Mouse (Mus musculus) hindbrain, embryonic 14.5 days (tissue): ENCODE results near the gene 4932438H23Rik. TPM values are rescaled to one million over a fixed set of nuclear protein-coding genes. Genes with fewer than 3 reads are reported as not detected.

Experiments
- ATAC-seq: fragments of 200-750 bp; cut with Nextera tagmentation; 2 replicates; pipeline ENCODE4 v1.8.0; 2017; ENCODE audit warnings: moderate number of reproducible peaks, mild to moderate bottlenecking, moderate TSS enrichment, moderate library complexity; ENCODE audit not compliant: low FRiP score
- DNase-seq: peaks from one replicate; pipeline ENCODE4 v3.0.0-alpha.2; 2015; ENCODE audit warnings: low spot score
- H3K27ac ChIP-seq: fragments of 300-500 bp; sonication (generic); 2 replicates; pipeline ENCODE4 v1.5.1; 2014; ENCODE audit warnings: mild to moderate bottlenecking, moderate library complexity
- H3K27me3 ChIP-seq: fragments of 300-500 bp; sonication (generic); 2 replicates; pipeline ENCODE4 v1.6.1; 2014; ENCODE audit warnings: mild to moderate bottlenecking, low read length, mixed read lengths; ENCODE audit not compliant: control insufficient read depth, insufficient read depth
- H3K36me3 ChIP-seq: fragments of 300-500 bp; sonication (generic); replicated peaks from 2 replicates; pipeline ENCODE4 v1.6.1; 2014; ENCODE audit not compliant: control insufficient read depth, insufficient read depth
- H3K4me1 ChIP-seq: fragments of 300-500 bp; sonication (generic); replicated peaks from 2 replicates; pipeline ENCODE4 v1.6.1; 2014; ENCODE audit warnings: antibody characterized with exemption, low read length, mixed read lengths; ENCODE audit not compliant: control insufficient read depth, insufficient read depth
- H3K4me2 ChIP-seq: fragments of 300-500 bp; sonication (generic); replicated peaks from 2 replicates; pipeline ENCODE4 v1.6.1; 2014; ENCODE audit warnings: mild to moderate bottlenecking, moderate library complexity
- H3K4me3 ChIP-seq: fragments of 300-500 bp; sonication (generic); replicated peaks from 2 replicates; pipeline ENCODE4 v1.5.1; 2014; ENCODE audit warnings: mild to moderate bottlenecking, low read length
- H3K9ac ChIP-seq: fragments of 300-500 bp; sonication (generic); 2 replicates; pipeline ENCODE4 v1.6.1; 2014
- H3K9me3 ChIP-seq: fragments of 300-500 bp; sonication (generic); 2 replicates; pipeline ENCODE4 v1.6.1; 2016; ENCODE audit warnings: low read length; ENCODE audit not compliant: control insufficient read depth
- WGBS: fragments of 180-500 bp; shearing (Covaris S2); extraction: QIAGEN DNeasy Blood & Tissue Kit; methylation state at CpG from one replicate; pipeline ENCODE4 v1.1.7; 2014; 5-methylcytosine and 5-hydroxymethylcytosine counted together
- polyA plus RNA-seq: library from polyadenylated mRNA; unstranded; fragments of >200 nt; fragmentation: Nextera tagmentation; extraction: Ambion mirVana; gene quantifications from 2 replicates; pipeline ENCODE4 v1.2.1, GENCODE M21; 2014

The 4932438H23Rik gene
- polyA plus RNA-seq, 1 experiment from 2014 or later: 0.76 TPM

DNA sequence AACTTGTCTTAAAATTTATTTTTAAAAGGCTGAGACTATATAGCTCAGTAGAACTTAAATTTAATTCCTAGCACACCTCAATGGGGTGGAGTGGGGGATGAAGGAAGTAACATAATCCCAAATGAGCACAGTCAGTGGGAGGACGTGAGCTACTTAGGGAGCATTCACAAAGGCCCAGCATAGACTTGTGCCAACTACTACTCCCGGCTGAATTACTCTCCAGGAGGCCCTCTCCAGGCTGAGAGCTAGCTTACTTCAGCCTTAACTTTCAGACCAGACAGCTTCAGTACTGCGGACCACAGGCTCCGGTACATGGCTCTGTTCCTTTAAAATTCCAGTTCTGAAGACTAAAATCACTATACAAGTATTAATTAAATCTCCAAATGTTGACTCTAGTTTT lies 68.6 kb downstream of the 4932438H23Rik start:
- Histone ChIP-seq H3K4me3 (no peak overlapping the region), H3K27me3 (no peaks in the 10 kb centered on the region), H3K4me1 (no peaks in the 10 kb centered on the region), H3K36me3 (peaks cover 95% of the 10 kb centered on the region), H3K27ac (no peak overlapping the region), H3K9ac (no peak overlapping the region), H3K4me2 (no peak overlapping the region), H3K9me3 (no peaks in the 10 kb centered on the region)
- 83% methylated on average over 4 of the region's 4 CpGs for WGBS
- DNase-seq (no peak), ATAC-seq (no peak)

DNA sequence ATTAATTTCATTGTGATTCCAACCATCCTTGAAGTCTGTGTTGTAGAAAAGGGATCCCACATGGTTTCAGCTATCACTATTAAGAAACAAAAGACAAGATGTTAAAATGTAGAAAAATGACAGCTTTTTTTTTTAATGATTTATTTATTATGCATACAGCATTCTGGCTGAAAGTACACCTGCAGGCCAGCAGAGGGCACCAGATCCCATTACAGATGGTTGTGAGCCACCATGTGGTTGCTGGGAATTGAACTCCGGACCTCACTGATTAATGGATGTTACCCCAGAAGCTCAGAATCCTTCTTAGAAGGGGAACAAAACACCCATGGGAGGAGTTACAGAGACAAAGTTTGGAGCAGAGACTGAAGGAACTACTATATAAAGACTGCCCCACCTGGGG lies 71.5 kb downstream of the 4932438H23Rik start:
- ATAC-seq (no peak), DNase-seq (peak; percentile 27)
- Histone ChIP-seq H3K4me1 (no peaks in the 10 kb centered on the region), H3K27ac (no peak overlapping the region), H3K4me3 (no peak overlapping the region), H3K36me3 (peaks cover 98% of the 10 kb centered on the region), H3K27me3 (no peaks in the 10 kb centered on the region), H3K9ac (no peak overlapping the region), H3K4me2 (no peak overlapping the region), H3K9me3 (no peaks in the 10 kb centered on the region)
- WGBS: 84% methylated on average over 1 of the region's 1 CpGs

DNA sequence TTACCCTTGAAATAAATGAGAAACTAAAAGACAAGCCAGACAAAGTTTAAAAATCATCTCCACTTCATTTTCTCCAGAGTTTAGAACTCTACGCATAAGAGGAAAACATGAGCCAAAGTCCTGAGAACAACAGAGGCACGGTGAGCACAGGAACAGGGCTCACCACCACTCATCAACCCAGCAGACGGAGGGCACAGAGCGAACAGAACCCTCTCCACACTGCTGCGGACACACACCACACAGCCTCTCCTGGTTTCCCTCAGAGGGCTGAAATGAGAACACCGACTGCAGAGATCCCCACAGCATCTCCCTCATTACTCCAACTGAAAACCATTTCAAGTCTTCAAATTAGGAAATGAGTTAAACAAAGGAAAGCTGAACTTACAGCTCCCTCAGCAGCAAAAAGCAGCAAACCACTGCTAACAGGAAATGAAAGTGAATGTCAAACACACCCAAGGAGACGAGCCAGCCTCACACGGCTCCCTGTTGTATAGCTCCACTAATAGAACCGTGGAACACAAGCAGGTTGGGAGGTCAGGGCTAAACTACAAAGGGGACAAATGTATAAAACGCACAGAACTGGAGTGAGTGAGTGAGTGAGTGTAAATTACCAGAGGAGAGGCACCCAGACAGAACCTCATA lies 74.0 kb downstream of the 4932438H23Rik start:
- Histone ChIP-seq H3K9me3 (no peaks in the 10 kb centered on the region), H3K27ac (no peak overlapping the region), H3K4me3 (no peak overlapping the region), H3K4me1 (no peaks in the 10 kb centered on the region), H3K27me3 (no peaks in the 10 kb centered on the region), H3K36me3 (peaks cover 93% of the 10 kb centered on the region), H3K4me2 (no peak overlapping the region), H3K9ac (no peak overlapping the region)
- ATAC-seq (no peak), DNase-seq (no peak)
- 90% methylated on average over 10 of the region's 10 CpGs for WGBS

DNA sequence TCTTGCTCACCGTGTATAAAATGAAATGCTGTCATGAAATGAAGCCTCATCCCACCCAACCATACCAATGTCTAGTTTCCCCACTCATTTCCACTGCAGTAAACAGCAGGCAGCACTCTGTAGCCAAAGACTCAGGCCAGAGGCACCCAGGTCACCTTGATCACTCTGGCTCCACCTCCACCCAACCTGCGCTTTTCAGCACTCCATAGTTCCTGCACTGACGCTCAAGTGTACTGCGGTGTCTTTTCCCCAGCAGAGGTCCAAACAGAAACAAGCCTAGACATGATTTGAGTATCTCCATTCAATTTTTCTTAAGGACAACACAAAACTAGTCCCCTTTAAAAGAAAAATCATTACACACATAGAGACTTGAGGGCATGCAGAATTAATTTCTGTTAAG lies 75.4 kb downstream of the 4932438H23Rik start:
- ATAC-seq (no peak), DNase-seq (no peak)
- no peaks in the 10 kb centered on the region for H3K27me3 ChIP-seq
- H3K9me3 ChIP-seq: no peaks in the 10 kb centered on the region
- 98% methylated on average over 4 of the region's 4 CpGs for WGBS
- H3K4me2 ChIP-seq: no peak overlapping the region
- no peak overlapping the region for H3K9ac ChIP-seq
- no peak overlapping the region for H3K4me3 ChIP-seq
- no peak overlapping the region for H3K27ac ChIP-seq
- H3K4me1 ChIP-seq: no peaks in the 10 kb centered on the region
- peaks cover 92% of the 10 kb centered on the region for H3K36me3 ChIP-seq

DNA sequence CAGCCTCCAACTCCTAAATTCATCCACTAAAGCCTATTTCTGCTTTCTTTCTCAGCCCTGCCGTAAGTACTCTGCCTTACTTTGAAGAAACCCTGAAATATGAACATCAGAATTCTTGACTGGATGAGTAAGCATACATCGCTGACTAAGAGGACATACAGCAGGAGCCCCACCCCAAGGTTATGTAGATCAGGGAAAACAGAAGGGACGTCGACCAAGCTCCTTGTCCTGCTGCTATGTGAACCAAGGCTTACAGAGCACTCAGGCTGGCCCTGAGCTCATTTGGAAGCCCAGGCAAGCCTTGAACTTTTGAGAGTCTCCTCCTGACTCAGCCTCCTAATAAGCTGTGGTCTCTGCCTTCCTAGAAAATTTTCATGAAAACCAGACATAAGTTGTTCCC lies 79.2 kb downstream of the 4932438H23Rik start:
- DNase-seq (no peak), ATAC-seq (no peak)
- WGBS: 88% methylated on average over 4 of the region's 4 CpGs
- no peak overlapping the region for H3K4me2 ChIP-seq
- H3K9me3 ChIP-seq: no peaks in the 10 kb centered on the region
- peaks cover 72% of the 10 kb centered on the region for H3K36me3 ChIP-seq
- H3K27ac ChIP-seq: no peak overlapping the region
- no peak overlapping the region for H3K9ac ChIP-seq
- no peak overlapping the region for H3K4me3 ChIP-seq
- no peaks in the 10 kb centered on the region for H3K27me3 ChIP-seq
- H3K4me1 ChIP-seq: 0 out of 2 replicates have a peak, but pooled peaks cover 9% of the 10 kb centered on the region

DNA sequence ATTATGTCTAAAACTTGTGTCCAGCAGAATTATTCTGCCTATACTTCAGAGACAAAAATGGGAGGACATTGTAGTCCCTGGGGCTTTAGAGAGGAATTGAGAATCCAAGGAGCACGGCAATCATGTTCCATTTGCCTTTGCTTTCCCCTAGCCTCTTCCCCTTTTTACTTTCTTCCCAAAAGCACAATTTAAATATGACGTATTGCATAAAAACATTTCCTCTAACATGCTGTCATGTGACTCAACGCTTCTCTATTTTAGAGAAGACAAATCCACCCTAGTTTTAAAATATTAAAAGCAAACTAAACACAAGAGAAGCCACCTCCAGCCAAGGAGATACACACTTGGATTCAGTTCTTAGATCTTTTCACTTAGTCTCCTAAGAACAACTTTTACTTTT lies 83.1 kb downstream of the 4932438H23Rik start:
- WGBS: 45% methylated on average over 3 of the region's 3 CpGs
- no peak for ATAC-seq

DNA sequence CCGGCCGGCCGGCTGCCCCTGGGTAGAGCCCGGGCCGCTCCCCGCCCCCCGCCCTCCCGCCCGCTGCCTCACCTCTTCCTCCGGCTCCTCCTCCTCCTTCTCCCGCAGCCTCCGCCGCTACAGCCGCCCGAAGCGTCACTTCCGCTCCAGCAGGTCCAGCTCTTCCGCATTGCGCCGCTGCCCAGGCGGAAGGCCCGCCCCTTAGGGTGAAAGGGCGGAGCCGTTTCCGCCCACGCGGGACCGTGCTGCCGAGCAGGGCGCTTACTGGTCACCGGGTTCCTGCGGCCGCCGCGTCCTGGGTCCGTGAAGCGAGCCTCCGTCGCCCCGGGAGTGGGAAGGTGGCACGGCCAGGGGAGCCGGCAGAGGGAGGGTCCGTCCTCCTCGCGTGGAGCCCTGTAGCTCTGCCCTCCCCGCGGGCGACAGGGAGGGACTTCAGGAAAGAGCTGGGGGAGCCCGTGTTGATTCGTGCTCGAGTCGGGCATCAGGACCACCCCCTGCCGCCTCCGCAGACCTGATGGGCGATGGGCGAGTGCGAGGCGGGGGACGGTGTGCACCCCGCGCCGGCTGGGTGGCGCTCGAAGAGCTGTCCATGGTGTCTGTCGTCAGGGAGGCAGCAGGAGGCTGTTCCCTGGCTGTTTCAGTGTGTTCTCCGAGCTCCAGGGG lies 83.8 kb downstream of the 4932438H23Rik start, which contains the start of gene Synj1:
TSS of gene Synj1 (minus strand) at position 288 of the 663 bp plus-strand sequence.
- peak; percentile 90 for DNase-seq
- peaks cover 30% of the 10 kb centered on the region for H3K36me3 ChIP-seq
- peak; percentile 94 for ATAC-seq
- H3K4me1 ChIP-seq: peaks cover 22% of the 10 kb centered on the region
- H3K27me3 ChIP-seq: no peaks in the 10 kb centered on the region
- peak within 1 kb of the TSS; percentile 88 for H3K4me3 ChIP-seq
- H3K9ac ChIP-seq: peak within 1 kb of the TSS; percentile 85
- H3K9me3 ChIP-seq: no peaks in the 10 kb centered on the region
- under 1% methylated on average over 53 of the region's 66 CpGs for WGBS
- peak within 1 kb of the TSS; percentile 69 for H3K4me2 ChIP-seq
- H3K27ac ChIP-seq: peak within 1 kb of the TSS; percentile 88

More for the DNA sequence above, 83.1 kb downstream of the 4932438H23Rik start:
- no peak for DNase-seq
- peak overlapping the region; percentile 60 for H3K4me2 ChIP-seq
- peaks cover 33% of the 10 kb centered on the region for H3K36me3 ChIP-seq
- H3K9ac ChIP-seq: peak overlapping the region; percentile 85
- no peaks in the 10 kb centered on the region for H3K9me3 ChIP-seq
- peak overlapping the region; percentile 88 for H3K27ac ChIP-seq
- H3K4me1 ChIP-seq: peaks cover 22% of the 10 kb centered on the region
- peak overlapping the region; percentile 88 for H3K4me3 ChIP-seq
- H3K27me3 ChIP-seq: no peaks in the 10 kb centered on the region

DNA sequence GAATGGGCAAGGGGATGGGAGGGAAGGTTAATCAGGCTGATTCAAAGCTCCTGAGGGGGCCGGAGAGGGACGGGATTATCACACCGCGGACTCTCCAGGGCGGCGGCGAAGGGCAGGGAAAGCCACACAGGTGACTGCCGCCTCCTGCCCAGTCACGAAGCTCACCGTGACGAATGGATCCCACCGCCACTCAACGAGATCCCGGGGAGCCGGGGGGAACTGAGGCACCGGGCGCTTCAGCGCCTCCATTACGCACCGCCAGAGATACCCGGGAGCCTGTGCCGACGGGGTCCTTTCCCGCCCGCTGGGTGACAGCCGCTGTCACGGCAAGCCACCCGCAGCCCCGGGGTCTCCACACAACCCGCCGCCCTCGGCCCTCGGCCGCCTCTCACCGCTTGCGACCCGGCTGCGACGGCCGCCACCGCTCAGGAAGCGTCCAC lies 84.3 kb downstream of the 4932438H23Rik start:
- Histone ChIP-seq H3K9ac (peak overlapping the region; percentile 85), H3K27me3 (no peaks in the 10 kb centered on the region)
- WGBS: under 1% methylated on average over 42 of the region's 42 CpGs

DNA sequence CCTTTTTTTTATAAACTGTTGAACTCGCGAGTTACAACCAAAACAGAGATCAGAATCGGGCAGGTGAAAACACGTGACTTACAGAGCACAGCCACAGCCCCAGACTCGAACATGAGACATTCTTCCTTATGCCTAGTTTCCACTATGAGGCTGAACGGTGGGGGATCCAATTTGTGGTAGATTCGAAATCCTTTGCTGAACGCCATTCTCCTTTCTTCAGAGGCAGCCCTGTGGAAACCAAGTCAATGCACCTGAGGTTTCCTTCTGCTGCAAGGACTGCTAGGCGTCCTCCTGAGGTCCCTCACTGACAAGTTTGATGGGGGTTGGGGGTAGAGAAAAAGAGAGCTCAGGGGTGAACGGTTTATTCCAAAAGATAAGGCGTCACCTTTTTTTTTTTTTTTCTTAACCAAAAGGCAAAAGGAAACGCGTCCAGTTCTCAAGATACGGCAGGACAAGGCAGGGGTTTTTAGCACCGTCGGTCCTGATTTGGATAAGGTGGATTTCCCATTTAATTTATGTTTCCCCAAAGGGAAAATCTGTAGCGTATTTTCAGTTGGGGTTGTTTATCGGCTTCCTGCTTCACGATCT lies 84.9 kb downstream of the 4932438H23Rik start:
- Histone ChIP-seq H3K4me2 (peak overlapping the region; percentile 69), H3K4me1 (peaks cover 22% of the 10 kb centered on the region), H3K27ac (peak overlapping the region; percentile 88), H3K36me3 (peaks cover 19% of the 10 kb centered on the region), H3K27me3 (no peaks in the 10 kb centered on the region), H3K9ac (peak overlapping the region; percentile 85), H3K9me3 (no peaks in the 10 kb centered on the region), H3K4me3 (peak overlapping the region; percentile 88)
- DNase-seq (peak; percentile 30), ATAC-seq (no peak)
- 1% methylated on average over 19 of the region's 19 CpGs for WGBS

More for the DNA sequence above, 84.3 kb downstream of the 4932438H23Rik start:
- ATAC-seq (peak; percentile 71; the same call in 1 of the 2 replicates), DNase-seq (peak; percentile 27)
- Histone ChIP-seq H3K9me3 (no peaks in the 10 kb centered on the region), H3K27ac (peak overlapping the region; percentile 88), H3K4me2 (peak overlapping the region; percentile 69), H3K4me1 (peaks cover 22% of the 10 kb centered on the region), H3K4me3 (peak overlapping the region; percentile 88), H3K36me3 (peaks cover 25% of the 10 kb centered on the region)
